Mouse (Mus musculus): ENCODE data around the gene Ifnar1.
A peak's percentile ranks its signal among the peaks of the same experiment; 100 is the strongest.

Gene Ifnar1

DNA sequence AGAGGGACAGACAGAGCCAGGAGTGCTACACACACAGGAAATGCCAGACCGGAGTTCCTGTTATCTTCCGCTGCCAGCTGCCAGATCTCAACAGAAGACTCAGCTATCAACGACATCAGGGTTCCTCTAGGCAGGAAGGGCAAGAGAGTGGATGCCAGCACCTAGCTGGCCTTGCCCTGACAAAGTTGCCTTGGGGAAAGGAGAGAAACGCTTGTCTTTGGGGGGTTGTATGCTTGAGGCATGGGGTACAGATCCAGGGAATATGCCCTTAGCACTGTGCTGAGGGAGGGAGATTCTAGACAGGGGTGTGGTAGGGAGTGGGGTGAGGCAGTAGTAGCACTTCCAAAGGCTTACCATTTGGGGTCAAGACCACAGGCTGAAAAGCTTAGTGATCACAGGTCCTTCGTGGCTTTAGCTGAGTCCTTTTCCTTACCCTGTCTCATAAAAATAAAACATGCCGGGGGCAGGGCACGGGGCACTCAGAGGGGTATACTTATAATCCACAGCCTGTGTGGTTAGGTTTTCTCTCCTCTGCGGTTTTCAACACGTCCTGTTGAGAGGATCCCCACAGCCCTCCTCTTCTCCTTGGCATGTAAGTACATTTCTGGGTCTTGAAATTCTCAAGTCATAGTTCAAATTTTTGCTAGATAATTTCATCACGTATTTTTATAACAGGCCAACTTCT lies 60.7 kb downstream of the Ifnar1 start:
- no peak for DNase-seq

DNA sequence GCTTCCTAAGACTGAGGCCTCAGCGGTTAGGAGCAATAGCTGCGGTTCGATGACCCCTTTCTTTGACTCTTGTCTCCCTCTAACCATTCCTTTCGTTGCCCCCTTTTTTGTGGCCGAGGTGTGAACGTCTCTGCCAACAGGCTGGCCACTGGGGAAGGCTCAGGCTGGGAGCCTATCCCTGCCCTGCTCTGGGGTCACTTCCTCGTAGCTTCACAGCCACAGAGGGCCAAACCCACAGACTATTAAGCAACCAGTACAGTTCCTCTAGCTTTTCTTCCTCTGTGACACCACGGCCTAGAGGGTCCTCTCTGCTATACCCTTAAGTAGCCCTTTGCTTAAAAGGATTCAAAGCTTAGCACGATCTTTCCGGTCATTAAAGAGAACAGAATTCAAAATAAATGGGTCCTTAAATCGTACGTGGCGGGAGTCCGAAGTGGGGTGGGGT lies 61.4 kb downstream of the Ifnar1 start:
- no peak for DNase-seq

DNA sequence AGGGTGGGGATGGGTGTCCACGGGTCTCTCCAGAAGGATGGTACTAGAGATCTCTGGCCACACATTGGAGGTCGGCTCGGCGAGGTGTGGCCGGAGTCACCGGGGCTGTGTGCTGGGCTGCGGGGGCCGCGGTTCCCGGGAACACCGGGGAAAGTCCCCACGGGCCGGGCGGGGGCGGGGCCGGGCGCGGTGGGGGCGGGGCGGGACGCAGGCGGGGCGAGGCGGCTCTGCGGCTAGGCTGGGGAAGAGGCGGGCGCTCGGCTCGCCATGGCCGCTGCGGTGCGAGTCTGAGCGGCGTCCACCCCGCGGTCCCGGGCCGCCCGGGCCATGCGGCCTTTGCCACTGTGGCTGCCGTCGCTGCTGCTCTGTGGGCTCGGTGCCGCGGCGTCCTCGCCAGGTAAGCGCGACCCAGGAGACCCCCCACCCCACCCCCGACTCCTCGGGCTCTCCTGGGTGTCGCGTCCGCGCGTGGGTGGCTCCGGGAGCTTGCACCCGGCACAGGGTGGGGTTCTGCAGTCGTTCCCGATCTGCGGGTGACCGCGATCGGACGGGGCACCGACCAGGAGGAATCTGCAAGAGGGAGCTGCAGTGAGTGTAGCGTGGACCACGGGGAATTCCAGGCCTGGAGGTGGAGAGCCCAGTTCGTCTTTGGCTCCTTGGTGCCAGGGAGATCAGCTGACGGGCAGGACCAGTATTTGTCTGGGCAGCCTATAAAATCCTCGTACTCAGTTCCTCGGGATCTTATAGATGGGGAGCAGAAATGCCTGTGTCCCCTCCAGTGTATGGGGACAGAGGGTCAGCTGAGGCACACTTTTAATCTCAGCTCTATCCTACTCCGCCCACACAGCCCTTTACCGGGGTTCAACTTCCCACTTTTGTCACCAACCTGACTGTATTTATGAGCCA lies 62.1 kb downstream of the Ifnar1 start, which contains the start of gene Ifngr2:
TSS of gene Ifngr2 (plus strand) at position 237 of the 906 bp plus-strand sequence.
- peak; percentile 53 for DNase-seq

DNA sequence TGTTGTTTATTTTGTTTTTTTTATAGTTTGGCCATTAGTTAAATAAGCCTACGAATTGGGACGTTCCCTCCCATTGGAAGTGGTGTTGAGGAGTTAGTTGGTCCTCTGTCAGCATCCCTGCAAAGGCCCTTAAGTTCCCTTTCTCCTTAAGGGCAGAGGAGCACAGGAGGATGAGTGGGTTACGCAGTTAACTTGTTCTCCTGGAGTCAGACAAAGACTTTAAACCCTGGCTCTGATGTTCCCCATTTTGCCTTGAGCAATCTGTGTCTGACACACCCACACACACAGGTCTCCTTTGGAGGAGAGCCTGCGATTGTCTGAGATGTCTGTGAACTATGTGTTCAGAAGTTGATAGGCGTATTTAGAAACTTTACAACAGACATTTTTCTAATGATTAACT lies 62.9 kb downstream of the Ifnar1 start:
- DNase-seq = no peak

DNA sequence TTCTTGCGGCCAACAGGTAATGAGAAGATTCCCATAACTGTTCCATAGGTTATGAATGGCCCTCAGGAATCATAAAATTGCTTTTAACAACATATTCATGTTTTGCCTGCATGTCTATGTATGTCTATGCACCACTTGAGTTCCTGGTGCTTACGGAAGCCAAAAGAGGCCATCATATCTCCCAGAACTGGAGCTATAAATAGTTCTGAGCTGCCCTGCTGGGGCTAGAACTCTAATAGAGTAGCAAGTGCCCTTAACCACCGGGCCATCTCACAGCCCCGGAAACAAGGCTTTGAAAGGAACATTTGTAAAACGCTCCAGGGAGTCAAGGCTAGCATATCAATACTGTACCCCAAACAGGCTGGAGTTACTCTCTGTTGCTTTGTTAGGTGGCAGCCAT lies 63.5 kb downstream of the Ifnar1 start:
- no peak for DNase-seq

DNA sequence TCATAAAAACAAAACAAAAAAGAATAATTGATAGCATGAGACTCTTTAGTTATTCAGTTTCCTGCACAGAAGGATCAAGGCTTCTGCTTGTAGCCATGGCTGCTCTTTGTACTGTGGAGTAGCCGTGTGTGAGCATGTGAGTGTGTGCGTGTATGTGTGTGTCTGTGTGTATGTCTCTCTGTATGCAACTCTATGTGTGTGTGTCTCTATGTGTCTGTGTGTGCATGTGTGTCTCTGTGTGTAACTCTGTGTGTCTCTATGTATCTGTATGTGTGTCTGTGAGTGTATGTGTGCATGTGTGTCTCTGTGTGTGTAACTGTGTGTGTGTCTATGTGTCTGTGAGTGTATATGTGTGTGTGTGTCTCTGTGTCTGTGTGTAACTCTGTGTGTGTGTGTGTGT lies 64.0 kb downstream of the Ifnar1 start:
- no peak for DNase-seq

DNA sequence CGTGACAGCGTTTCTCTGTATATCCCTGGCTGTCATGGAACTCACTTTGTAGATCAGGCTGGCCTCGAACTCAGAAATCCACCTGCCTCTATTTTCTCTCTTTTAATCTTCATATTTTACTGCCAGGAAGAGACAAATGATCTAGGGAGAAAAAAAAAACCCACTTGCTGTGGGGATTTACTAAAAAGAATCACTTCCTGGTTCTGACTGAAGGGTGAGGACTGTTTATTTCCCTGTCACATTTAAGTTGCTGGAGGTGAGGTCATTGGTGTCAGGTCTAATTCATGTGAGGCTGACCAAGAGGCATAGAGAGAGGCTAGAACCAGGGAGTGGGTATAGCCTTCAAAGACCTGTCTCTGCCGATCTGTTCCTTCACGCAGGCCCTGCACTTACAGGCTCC lies 64.6 kb downstream of the Ifnar1 start:
- DNase-seq = no peak

DNA sequence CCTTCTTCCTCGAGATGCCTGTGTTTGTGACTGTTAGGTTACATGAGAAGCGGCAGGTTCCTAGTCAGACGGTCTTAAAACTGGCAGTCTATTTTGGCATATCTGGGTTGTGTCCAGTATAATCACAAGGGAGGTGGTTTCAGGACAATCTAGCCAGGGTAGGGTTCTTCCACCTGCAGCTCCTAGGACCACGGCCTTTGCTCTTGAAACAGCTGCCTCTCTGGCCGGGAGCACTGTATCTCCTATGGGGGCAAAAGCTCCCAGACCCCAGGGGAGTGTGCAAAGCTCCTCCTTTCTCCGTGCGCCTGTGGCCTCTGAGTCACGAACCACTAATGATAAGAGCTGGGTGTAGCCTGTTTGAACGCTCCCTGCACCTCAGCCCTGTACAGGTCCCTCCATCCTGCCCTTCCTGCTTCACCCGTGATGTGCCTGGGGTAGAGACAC lies 66.1 kb downstream of the Ifnar1 start:
- no peak for DNase-seq

DNA sequence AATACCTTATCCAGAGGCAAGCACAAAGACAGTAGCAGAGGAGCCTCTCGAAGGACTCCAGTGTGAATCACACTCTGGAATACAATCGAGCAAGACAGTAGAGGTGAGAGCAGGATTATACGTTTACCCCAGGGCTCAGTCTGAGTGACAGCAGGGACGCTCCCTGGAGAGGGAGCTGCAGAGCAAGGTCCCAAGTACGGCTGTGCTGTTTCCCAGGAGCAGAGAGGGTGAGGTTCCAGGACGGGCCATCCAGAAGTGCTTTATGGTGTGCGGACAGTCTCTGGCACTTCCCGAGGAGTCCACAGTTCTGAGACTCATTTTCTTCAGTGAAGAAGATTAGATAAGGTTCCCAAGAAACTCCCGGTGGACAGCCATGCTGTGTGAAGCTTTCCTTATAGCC lies 67.0 kb downstream of the Ifnar1 start:
- no peak for DNase-seq

DNA sequence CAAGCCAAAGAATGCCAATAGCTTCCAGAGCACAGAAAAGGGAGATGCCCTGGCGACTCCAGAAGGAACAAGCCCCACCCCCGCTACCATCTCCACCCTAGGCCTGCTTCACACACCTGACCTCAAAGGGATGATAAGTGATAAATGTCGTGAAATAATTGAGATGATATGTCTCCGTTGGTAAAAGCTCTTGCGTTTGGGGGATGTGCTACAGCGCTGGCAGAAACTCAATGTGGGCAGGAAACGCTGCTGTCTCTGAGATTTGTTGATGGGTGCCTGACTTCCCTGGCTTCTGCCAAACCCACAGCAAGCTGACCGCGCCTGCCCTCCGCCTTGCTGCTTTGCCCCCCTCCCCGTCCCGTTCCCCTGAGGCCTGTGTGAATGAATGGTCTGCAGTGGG lies 68.6 kb downstream of the Ifnar1 start:
- DNase-seq = no peak

DNA sequence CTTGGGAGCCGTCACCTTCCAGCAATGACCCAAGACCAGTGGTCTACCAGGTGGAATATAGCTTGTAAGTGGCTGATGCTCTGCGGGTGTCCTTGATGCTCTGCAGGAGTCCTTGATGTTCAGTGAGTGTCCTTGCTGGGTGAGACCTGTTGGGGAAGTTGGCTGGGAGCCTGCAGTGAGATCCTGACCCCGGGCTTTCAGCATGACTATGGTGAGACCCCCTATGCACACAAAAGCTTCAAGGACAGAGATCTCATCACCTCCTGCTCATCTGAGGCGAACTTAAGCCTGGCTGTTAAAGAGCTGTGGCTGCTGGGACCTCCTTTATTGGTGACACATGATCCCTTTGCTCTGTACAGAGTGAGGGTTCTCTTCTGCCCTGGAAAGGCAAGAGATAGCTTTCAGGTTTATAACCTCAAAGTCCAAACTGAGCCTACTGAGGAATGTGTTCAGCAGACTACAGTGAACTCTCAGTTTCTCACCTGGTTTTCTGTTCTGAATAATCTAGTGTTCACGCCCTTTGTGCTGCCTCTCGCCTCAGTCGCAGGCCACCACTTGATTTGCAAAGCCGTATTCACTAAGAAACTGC lies 70.1 kb downstream of the Ifnar1 start:
- DNase-seq = no peak

DNA sequence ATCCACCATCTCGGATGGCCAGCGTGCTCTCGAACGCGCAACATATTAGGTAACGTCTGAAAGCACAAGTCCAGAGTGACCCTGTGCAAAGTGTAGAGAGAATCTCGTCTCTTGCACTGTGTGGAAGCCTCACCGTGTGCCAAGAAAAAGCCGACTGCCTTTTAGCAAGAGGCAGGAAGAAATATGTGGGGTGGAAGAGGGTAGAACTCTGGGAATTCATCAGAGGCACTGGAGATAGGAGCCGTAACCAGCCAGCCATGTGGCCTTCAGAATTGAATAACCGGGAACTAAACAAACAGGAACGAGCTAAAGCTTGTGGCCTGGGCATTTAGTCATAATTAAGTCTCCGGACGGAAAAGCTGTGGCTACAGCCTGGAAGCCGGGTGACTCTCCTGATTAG lies 71.6 kb downstream of the Ifnar1 start:
- DNase-seq = no peak

Measured in cerebellum, adult 8-10 months (tissue).